Mouse (Mus musculus): ENCODE data around the gene Golga5. TPM values are rescaled to one million over a fixed set of nuclear protein-coding genes. Genes with fewer than 3 reads are reported as not detected.

Gene Golga5
- 0.52 and 0.53 TPM in 2 replicates for polyA plus RNA-seq (2012)

- Histone ChIP-seq H3K27me3 (ENCODE audit: control insufficient read depth) (no peaks in the 10 kb centered on the region), H3K4me1 (ENCODE audit: control insufficient read depth) (peaks cover 16% of the 10 kb centered on the region), H3K36me3 (ENCODE audit: control insufficient read depth) (peaks cover 17% of the 10 kb centered on the region), H3K4me3 (replicated peaks) (peak within 1 kb of the TSS; percentile 89), H3K9me3 (ENCODE audit: control insufficient read depth, low read length) (no peaks in the 10 kb centered on the region)
- TF ChIP-seq TAL1 (IDR thresholded peaks at IDR 0.05; ENCODE audit: low read length): no peak
- TF ChIP-seq GATA1 (IDR thresholded peaks at IDR 0.05; ENCODE audit: low read length): peak; percentile 65
These were observed at the start of gene Golga5 for GRCm38 (mm10) chr12:102468894-102469764. TSS of gene Golga5 (plus strand) at chr12:102469135.

GRCm38 (mm10) chr12:102419544-102419943 is 49.4 kb upstream of the Golga5 start:
- peaks cover 27% of the 10 kb centered on the region for H3K36me3 ChIP-seq (ENCODE audit: control insufficient read depth)
- TF ChIP-seq GATA1 (IDR thresholded peaks at IDR 0.05; ENCODE audit: low read length): 0 out of 2 replicates have a peak, but pooled peaks have one; percentile 21
- TF ChIP-seq TAL1 (IDR thresholded peaks at IDR 0.05; ENCODE audit: low read length): no peak; the same call in 2 of the 3 replicates
- H3K4me1 ChIP-seq (ENCODE audit: control insufficient read depth): peaks cover 87% of the 10 kb centered on the region
- H3K9me3 ChIP-seq (ENCODE audit: control insufficient read depth, low read length): no peaks in the 10 kb centered on the region
- no peaks in the 10 kb centered on the region for H3K27me3 ChIP-seq (ENCODE audit: control insufficient read depth)
- no peak overlapping the region for H3K4me3 ChIP-seq (replicated peaks)

GRCm38 (mm10) chr12:102420168-102420890 is 48.6 kb upstream of the Golga5 start:
- H3K27me3 ChIP-seq (ENCODE audit: control insufficient read depth): no peaks in the 10 kb centered on the region
- peak overlapping the region; percentile 40 for H3K4me3 ChIP-seq (replicated peaks)
- H3K4me1 ChIP-seq (ENCODE audit: control insufficient read depth): peaks cover 91% of the 10 kb centered on the region
- TF ChIP-seq GATA1 (IDR thresholded peaks at IDR 0.05; ENCODE audit: low read length) (peak; percentile 84), TAL1 (IDR thresholded peaks at IDR 0.05; ENCODE audit: low read length) (peak; percentile 94)
- peaks cover 32% of the 10 kb centered on the region for H3K36me3 ChIP-seq (ENCODE audit: control insufficient read depth)
- no peaks in the 10 kb centered on the region for H3K9me3 ChIP-seq (ENCODE audit: control insufficient read depth, low read length)

GRCm38 (mm10) chr12:102422065-102422464 is 46.9 kb upstream of the Golga5 start:
- Histone ChIP-seq H3K4me1 (ENCODE audit: control insufficient read depth) (peaks cover 88% of the 10 kb centered on the region), H3K36me3 (ENCODE audit: control insufficient read depth) (peaks cover 32% of the 10 kb centered on the region), H3K4me3 (replicated peaks) (no peak overlapping the region), H3K27me3 (ENCODE audit: control insufficient read depth) (no peaks in the 10 kb centered on the region), H3K9me3 (ENCODE audit: control insufficient read depth, low read length) (no peaks in the 10 kb centered on the region)
- TF ChIP-seq GATA1 (IDR thresholded peaks at IDR 0.05; ENCODE audit: low read length) (no peak), TAL1 (IDR thresholded peaks at IDR 0.05; ENCODE audit: low read length) (no peak)

- TF ChIP-seq GATA1 (IDR thresholded peaks at IDR 0.05; ENCODE audit: low read length) (no peak), TAL1 (IDR thresholded peaks at IDR 0.05; ENCODE audit: low read length) (no peak)
- H3K4me3 ChIP-seq (replicated peaks): no peak overlapping the region
- no peaks in the 10 kb centered on the region for H3K27me3 ChIP-seq (ENCODE audit: control insufficient read depth)
- H3K36me3 ChIP-seq (ENCODE audit: control insufficient read depth): peaks cover 32% of the 10 kb centered on the region
- H3K4me1 ChIP-seq (ENCODE audit: control insufficient read depth): peaks cover 81% of the 10 kb centered on the region
- H3K9me3 ChIP-seq (ENCODE audit: control insufficient read depth, low read length): no peaks in the 10 kb centered on the region
These were observed 46.2 kb upstream of the Golga5 start for GRCm38 (mm10) chr12:102422623-102423320.

- H3K4me1 ChIP-seq (ENCODE audit: control insufficient read depth): peaks cover 73% of the 10 kb centered on the region
- TF ChIP-seq TAL1 (IDR thresholded peaks at IDR 0.05; ENCODE audit: low read length) (no peak), GATA1 (IDR thresholded peaks at IDR 0.05; ENCODE audit: low read length) (no peak)
These were observed 45.3 kb upstream of the Golga5 start for GRCm38 (mm10) chr12:102423625-102424024.

GRCm38 (mm10) chr12:102424456-102424855 is 44.5 kb upstream of the Golga5 start:
- no peak overlapping the region for H3K4me3 ChIP-seq (replicated peaks)
- H3K36me3 ChIP-seq (ENCODE audit: control insufficient read depth): peaks cover 32% of the 10 kb centered on the region
- TF ChIP-seq TAL1 (IDR thresholded peaks at IDR 0.05; ENCODE audit: low read length) (no peak), GATA1 (IDR thresholded peaks at IDR 0.05; ENCODE audit: low read length) (no peak)
- no peaks in the 10 kb centered on the region for H3K9me3 ChIP-seq (ENCODE audit: control insufficient read depth, low read length)
- H3K4me1 ChIP-seq (ENCODE audit: control insufficient read depth): peaks cover 69% of the 10 kb centered on the region
- no peaks in the 10 kb centered on the region for H3K27me3 ChIP-seq (ENCODE audit: control insufficient read depth)

More at GRCm38 (mm10) chr12:102423625-102424024, 45.3 kb upstream of the Golga5 start:
- H3K9me3 ChIP-seq (ENCODE audit: control insufficient read depth, low read length): no peaks in the 10 kb centered on the region
- no peak overlapping the region for H3K4me3 ChIP-seq (replicated peaks)
- H3K36me3 ChIP-seq (ENCODE audit: control insufficient read depth): peaks cover 32% of the 10 kb centered on the region
- no peaks in the 10 kb centered on the region for H3K27me3 ChIP-seq (ENCODE audit: control insufficient read depth)

- H3K27me3 ChIP-seq (ENCODE audit: control insufficient read depth): no peaks in the 10 kb centered on the region
- no peaks in the 10 kb centered on the region for H3K9me3 ChIP-seq (ENCODE audit: control insufficient read depth, low read length)
- H3K4me1 ChIP-seq (ENCODE audit: control insufficient read depth): peaks cover 68% of the 10 kb centered on the region
- TF ChIP-seq GATA1 (IDR thresholded peaks at IDR 0.05; ENCODE audit: low read length) (no peak), TAL1 (IDR thresholded peaks at IDR 0.05; ENCODE audit: low read length) (no peak)
- no peak overlapping the region for H3K4me3 ChIP-seq (replicated peaks)
- peaks cover 32% of the 10 kb centered on the region for H3K36me3 ChIP-seq (ENCODE audit: control insufficient read depth)
These were observed 43.8 kb upstream of the Golga5 start for GRCm38 (mm10) chr12:102425048-102425578.
